Mouse (Mus musculus) MEL (cell line): ENCODE measurements around the gene Tnfsf15. TPM values are rescaled to one million over a fixed set of nuclear protein-coding genes. Genes with fewer than 3 reads are reported as not detected.

Source experiments
- DNase-seq: peaks from one replicate; pipeline ENCODE4 v3.0.0; 2011; ENCODE audit warnings: low read depth, low spot score
- H3K27ac ChIP-seq: 2 replicates; pipeline ENCODE4 v1.5.1; 2012; ENCODE audit warnings: low read depth, mild to moderate bottlenecking, control low read depth, low read length, moderate library complexity; ENCODE audit not compliant: control insufficient read depth
- H3K27me3 ChIP-seq, 2 experiments: fragments of 150-350 bp in 1 of 2; sonication (generic) in 1 of 2; 2 replicates each; pipeline ENCODE4 v1.6.1; 2012; ENCODE audit warnings: low read length in 2 of 2, mild to moderate bottlenecking in 2 of 2, improper control_type of control experiment in 1 of 2, moderate library complexity in 1 of 2; ENCODE audit not compliant: insufficient read depth in 2 of 2, control insufficient read depth in 1 of 2
- H3K36me3 ChIP-seq, 2 experiments: 2 replicates each; pipeline ENCODE4 v1.6.1; 2012 to 2014; ENCODE audit warnings: low read length in 2 of 2, improper control_type of control experiment in 1 of 2, inconsistent platforms in 1 of 2, mild to moderate bottlenecking in 1 of 2; ENCODE audit not compliant: insufficient read depth in 2 of 2, control insufficient read depth in 1 of 2
- H3K4me1 ChIP-seq, 2 experiments: fragments of 150-350 bp in 1 of 2; sonication (generic) in 1 of 2; 2 replicates each; pipeline ENCODE4 v1.6.1; 2012; ENCODE audit warnings: low read length in 2 of 2, improper control_type of control experiment in 1 of 2, mild to moderate bottlenecking in 1 of 2; ENCODE audit not compliant: insufficient read depth in 2 of 2, control insufficient read depth in 1 of 2
- H3K4me3 ChIP-seq, 2 experiments: fragments of 150-350 bp in 1 of 2; sonication (generic) in 1 of 2; 2 replicates each; pipeline ENCODE4 v1.5.1; 2012; ENCODE audit warnings: low read depth in 2 of 2, low read length in 2 of 2, mild to moderate bottlenecking in 2 of 2, moderate library complexity in 2 of 2, control low read depth in 1 of 2, improper control_type of control experiment in 1 of 2; ENCODE audit not compliant: control insufficient read depth in 1 of 2, insufficient read depth in 1 of 2
- H3K79me2 ChIP-seq: 2 replicates; pipeline ENCODE4 v1.6.1; 2012; ENCODE audit warnings: mild to moderate bottlenecking, low read length, moderate library complexity; ENCODE audit not compliant: control insufficient read depth, poor library complexity, insufficient read depth
- H3K9ac ChIP-seq: 2 replicates; pipeline ENCODE4 v1.6.1; 2012; ENCODE audit warnings: low read depth, mild to moderate bottlenecking, control low read depth, low read length, moderate library complexity; ENCODE audit not compliant: control insufficient read depth, poor library complexity, severe bottlenecking
- H3K9me3 ChIP-seq: fragments of 150-350 bp; sonication (generic); replicated peaks from 2 replicates; pipeline ENCODE4 v1.6.1; 2012; ENCODE audit warnings: mild to moderate bottlenecking, low read length, improper control_type of control experiment, moderate library complexity; ENCODE audit not compliant: insufficient read depth
- CHD1 ChIP-seq: IDR thresholded peaks from 2 replicates; pipeline ENCODE4 v1.6.1; 2012; ENCODE audit warnings: low read depth, mild to moderate bottlenecking, inconsistent platforms, low read length, improper control_type of control experiment
- CHD2 ChIP-seq: IDR thresholded peaks from 2 replicates; pipeline ENCODE4 v1.6.1; 2011; ENCODE audit warnings: low read length, improper control_type of control experiment
- CTCF ChIP-seq, 3 experiments: IDR thresholded peaks in 2 of 3; conservative IDR thresholded peaks in 1 of 3; 2 replicates each; pipeline ENCODE4 v1.5.1; 2011 to 2012; ENCODE audit warnings: low read length in 3 of 3, low read depth in 2 of 3, mild to moderate bottlenecking in 2 of 3, improper control_type of control experiment in 1 of 3, inconsistent platforms in 1 of 3, mixed read lengths in 1 of 3, moderate library complexity in 1 of 3; ENCODE audit not compliant: control insufficient read depth in 1 of 3, insufficient read depth in 1 of 3, poor library complexity in 1 of 3, severe bottlenecking in 1 of 3
- EP300 ChIP-seq, 2 experiments: IDR thresholded peaks; 2 replicates each; pipeline ENCODE4 v1.6.1; 2011; ENCODE audit warnings: improper control_type of control experiment in 2 of 2, low read length in 2 of 2, low read depth in 1 of 2, mild to moderate bottlenecking in 1 of 2
- ETS1 ChIP-seq: IDR thresholded peaks from 2 replicates; pipeline ENCODE4 v1.6.1; 2012; ENCODE audit warnings: low read depth, mild to moderate bottlenecking, inconsistent platforms, low read length, improper control_type of control experiment, moderate library complexity
- GABPA ChIP-seq: IDR thresholded peaks from 2 replicates; pipeline ENCODE4 v1.6.1; 2012; ENCODE audit warnings: low read depth, mild to moderate bottlenecking, inconsistent platforms, low read length, improper control_type of control experiment, moderate library complexity
- HCFC1 ChIP-seq: IDR thresholded peaks from 2 replicates; pipeline ENCODE4 v1.6.1; 2012; ENCODE audit warnings: low read depth, mild to moderate bottlenecking, inconsistent platforms, low read length, improper control_type of control experiment, moderate library complexity
- MAZ ChIP-seq: IDR thresholded peaks from 2 replicates; pipeline ENCODE4 v1.6.1; 2012; ENCODE audit warnings: low read depth, mild to moderate bottlenecking, inconsistent platforms, low read length, improper control_type of control experiment
- MEF2A ChIP-seq: IDR thresholded peaks from 2 replicates; pipeline ENCODE4 v1.6.1; 2014; ENCODE audit warnings: low read depth, mild to moderate bottlenecking, inconsistent platforms, low read length, improper control_type of control experiment; ENCODE audit not compliant: poor library complexity, insufficient replicate concordance, severe bottlenecking; ENCODE audit errors: extremely low read depth
- MYB ChIP-seq: IDR thresholded peaks from 2 replicates; pipeline ENCODE4 v1.6.1; 2011; ENCODE audit warnings: mild to moderate bottlenecking, low read depth, low read length, improper control_type of control experiment
- MYC ChIP-seq: IDR thresholded peaks from 2 replicates; pipeline ENCODE4 v1.6.1; 2011; ENCODE audit warnings: low read depth, mild to moderate bottlenecking, low read length, improper control_type of control experiment, moderate library complexity
- RAD21 ChIP-seq: IDR thresholded peaks from 2 replicates; pipeline ENCODE4 v1.6.1; 2011; ENCODE audit warnings: mild to moderate bottlenecking, low read depth, low read length, improper control_type of control experiment
- RCOR1 ChIP-seq: IDR thresholded peaks from 2 replicates; pipeline ENCODE4 v1.6.1; 2012; ENCODE audit warnings: low read depth, mild to moderate bottlenecking, inconsistent platforms, low read length, improper control_type of control experiment
- SMC3 ChIP-seq: IDR thresholded peaks from 2 replicates; pipeline ENCODE4 v1.6.1; 2011; ENCODE audit warnings: low read depth, low read length, improper control_type of control experiment
- TAL1 ChIP-seq: IDR thresholded peaks from 2 replicates; pipeline ENCODE4 v1.6.1; 2012; ENCODE audit warnings: mild to moderate bottlenecking, inconsistent platforms, low read length, moderate library complexity, mixed read lengths
- USF1 ChIP-seq: IDR thresholded peaks from 2 replicates; pipeline ENCODE4 v1.6.1; 2014; ENCODE audit warnings: low read depth, mild to moderate bottlenecking, inconsistent platforms, low read length, improper control_type of control experiment, moderate library complexity
- ZKSCAN1 ChIP-seq: IDR thresholded peaks from 2 replicates; pipeline ENCODE4 v1.6.1; 2012; ENCODE audit warnings: low read depth, mild to moderate bottlenecking, inconsistent platforms, low read length, improper control_type of control experiment, moderate library complexity
- ZMIZ1 ChIP-seq: IDR thresholded peaks from 2 replicates; pipeline ENCODE4 v1.6.1; 2012; ENCODE audit warnings: low read depth, mild to moderate bottlenecking, inconsistent platforms, low read length, improper control_type of control experiment, moderate library complexity
- ZNF384 ChIP-seq: IDR thresholded peaks from 2 replicates; pipeline ENCODE4 v1.6.1; 2012; ENCODE audit warnings: low read depth, mild to moderate bottlenecking, inconsistent platforms, low read length, improper control_type of control experiment
- polyA plus RNA-seq, 2 experiments: library from polyadenylated mRNA; stranded (reverse) in 1 of 2; unstranded in 1 of 2; fragments of >175 nt in 1 of 2; fragments of >200 nt in 1 of 2; gene quantifications; 2 replicates each; pipeline versions ENCODE4 v1.2.1 to v1.2.4; 2012; ENCODE audit warnings: low replicate concordance in 2 of 2, low read depth in 1 of 2; ENCODE audit not compliant: insufficient read length in 2 of 2, insufficient read depth in 1 of 2, missing spikeins in 1 of 2
- total RNA-seq: library from RNA; depleted of rRNA; stranded (reverse); fragments of 300-350 nt; gene quantifications from 2 replicates; pipeline ENCODE4 v1.2.3, GENCODE M21; 2012

Gene Tnfsf15
- total and polyA plus RNA-seq, 3 experiments: not detected

DNA sequence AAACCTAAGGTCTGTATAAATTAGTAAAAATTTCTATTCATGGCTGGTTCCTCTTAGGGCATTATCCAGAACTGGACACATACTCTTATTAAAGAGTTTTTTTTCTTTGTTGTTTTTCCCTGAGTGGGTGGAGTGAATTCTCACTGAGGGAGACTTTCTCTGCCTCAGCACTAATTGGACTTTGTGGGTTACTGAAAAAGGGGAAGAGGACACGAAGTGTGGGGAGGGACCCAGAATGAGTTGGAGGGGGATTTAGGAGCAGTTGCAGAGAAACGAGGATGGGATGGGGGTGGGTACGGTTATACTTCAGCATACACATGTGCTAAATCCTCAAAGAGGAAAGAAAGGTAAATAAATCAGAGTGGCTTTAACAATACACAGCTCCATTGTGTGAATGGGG lies 45.2 kb downstream of the Tnfsf15 start:
- no peak for DNase-seq

DNA sequence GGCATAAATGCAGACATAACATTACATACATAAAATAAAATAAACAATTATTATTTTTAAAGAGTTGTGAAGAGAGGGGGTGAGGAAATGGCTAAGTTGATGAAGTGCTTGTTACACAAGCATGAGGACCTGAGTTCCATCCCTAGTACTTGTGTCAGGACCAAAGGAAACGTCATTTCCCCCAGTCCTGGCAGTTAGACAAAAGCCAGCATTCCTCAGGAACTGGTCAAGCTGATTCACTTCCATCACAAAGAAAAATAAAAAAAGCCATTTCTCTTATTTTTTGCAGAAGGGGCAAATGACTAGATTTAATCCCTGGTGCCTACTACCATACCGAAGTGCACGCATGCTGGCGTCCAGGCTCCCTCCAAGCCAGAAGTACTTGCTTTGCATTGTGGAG lies 48.0 kb downstream of the Tnfsf15 start:
- TF ChIP-seq ZNF384 (no peak), RCOR1 (no peak), RAD21 (no peak), ZMIZ1 (no peak), GABPA (no peak), ZKSCAN1 (no peak), SMC3 (no peak), MAZ (no peak)
- no peaks in the 10 kb centered on the region for H3K36me3 ChIP-seq
- H3K27ac ChIP-seq: no peak overlapping the region
- no peaks in the 10 kb centered on the region for H3K9me3 ChIP-seq
- H3K9ac ChIP-seq: no peak overlapping the region
- H3K79me2 ChIP-seq: no peaks in the 10 kb centered on the region
- H3K4me3 ChIP-seq: no peak overlapping the region
- DNase-seq: no peak
- no peaks in the 10 kb centered on the region for H3K4me1 ChIP-seq
- H3K27me3 ChIP-seq: no peaks in the 10 kb centered on the region

More for the DNA sequence above, 45.2 kb downstream of the Tnfsf15 start:
- TF ChIP-seq MAZ (no peak), ETS1 (no peak), HCFC1 (no peak), CHD1 (no peak), GABPA (no peak), EP300 (IDR thresholded peaks at IDR 0.05; ENCODE audit: low read depth in 1 of 2, low read length in 2 of 2) (no peak), MEF2A (no peak), CTCF (IDR thresholded peaks at IDR 0.05 in 2 of 3, conservative IDR thresholded peaks at IDR 0.05 in 1 of 3; ENCODE audit: control insufficient read depth in 1 of 3, insufficient read depth in 1 of 3, low read depth in 2 of 3, low read length in 3 of 3, poor library complexity in 1 of 3, severe bottlenecking in 1 of 3) (no peak), TAL1 (no peak), USF1 (no peak), CHD2 (no peak), MYB (no peak), MYC (no peak)
- H3K9ac ChIP-seq: no peak overlapping the region
- H3K4me1 ChIP-seq: no peaks in the 10 kb centered on the region
- H3K36me3 ChIP-seq: no peaks in the 10 kb centered on the region
- no peaks in the 10 kb centered on the region for H3K27me3 ChIP-seq
- no peak overlapping the region for H3K27ac ChIP-seq
- no peaks in the 10 kb centered on the region for H3K9me3 ChIP-seq
- H3K4me3 ChIP-seq: no peak overlapping the region
- H3K79me2 ChIP-seq: no peaks in the 10 kb centered on the region
